Mouse (Mus musculus): ENCODE results near the gene Kcnk18.

Kcnk18 gene

GRCm38 (mm10) chr19:59228376-59228775 lies 9.4 kb downstream of the Kcnk18 start:
- no peak for DNase-seq

- DNase-seq = no peak
Observed at GRCm38 (mm10) chr19:59232786-59233185, 13.8 kb downstream of the Kcnk18 start.

- no peak for DNase-seq
Observed at GRCm38 (mm10) chr19:59235001-59235400, 16.0 kb downstream of the Kcnk18 start.

- DNase-seq = no peak
Observed at GRCm38 (mm10) chr19:59236046-59236445, 17.0 kb downstream of the Kcnk18 start.

- no peak for DNase-seq
Observed at GRCm38 (mm10) chr19:59238630-59239029, 19.6 kb downstream of the Kcnk18 start.

GRCm38 (mm10) chr19:59239124-59239817 lies 20.3 kb downstream of the Kcnk18 start:
- peak; percentile 84 for DNase-seq

- no peak for DNase-seq
Observed at GRCm38 (mm10) chr19:59241987-59242386, 23.0 kb downstream of the Kcnk18 start.

- no peak for DNase-seq
Observed at GRCm38 (mm10) chr19:59243057-59243456, 24.0 kb downstream of the Kcnk18 start.

- DNase-seq = no peak
Observed at GRCm38 (mm10) chr19:59248144-59248543, 29.1 kb downstream of the Kcnk18 start.

GRCm38 (mm10) chr19:59248553-59249286 lies 29.7 kb downstream of the Kcnk18 start:
- peak; percentile 53 for DNase-seq

- DNase-seq = no peak
Observed at GRCm38 (mm10) chr19:59252651-59253050, 33.6 kb downstream of the Kcnk18 start.

GRCm38 (mm10) chr19:59259633-59260032 lies 40.6 kb downstream of the Kcnk18 start:
- no peak for DNase-seq

GRCm38 (mm10) chr19:59260718-59261442 lies 41.9 kb downstream of the Kcnk18 start, which contains the start of gene Slc18a2:
Slc18a2 (plus strand) TSS chr19:59260896.
- peak; percentile 68 for DNase-seq

- DNase-seq = no peak
Observed at GRCm38 (mm10) chr19:59261604-59262003, 42.6 kb downstream of the Kcnk18 start.

GRCm38 (mm10) chr19:59263171-59263570 lies 44.2 kb downstream of the Kcnk18 start:
- DNase-seq = no peak

GRCm38 (mm10) chr19:59264838-59265532 lies 46.0 kb downstream of the Kcnk18 start:
- no peak for DNase-seq

GRCm38 (mm10) chr19:59265907-59266306 lies 46.9 kb downstream of the Kcnk18 start:
- no peak for DNase-seq

- no peak for DNase-seq
Observed at GRCm38 (mm10) chr19:59267417-59267963, 48.5 kb downstream of the Kcnk18 start.

- DNase-seq = no peak
Observed at GRCm38 (mm10) chr19:59273190-59273589, 54.2 kb downstream of the Kcnk18 start.

- no peak for DNase-seq
Observed at GRCm38 (mm10) chr19:59276354-59276753, 57.3 kb downstream of the Kcnk18 start.

GRCm38 (mm10) chr19:59280841-59281240 lies 61.8 kb downstream of the Kcnk18 start:
- DNase-seq = no peak

- no peak for DNase-seq
Observed at GRCm38 (mm10) chr19:59282001-59282400, 63.0 kb downstream of the Kcnk18 start.
